Mouse (Mus musculus): ENCODE results near the gene Tbl3. TPM values are rescaled to one million over a fixed set of nuclear protein-coding genes. Genes with fewer than 3 reads are reported as not detected.
"Not testable (repeated sequence)": the region's sequence is repeated elsewhere in the genome, so short reads cannot be mapped to it uniquely, and the experiment has no call there.

Gene Tbl3
- polyA plus RNA-seq, 1 experiment, result 66.6 TPM

DNA sequence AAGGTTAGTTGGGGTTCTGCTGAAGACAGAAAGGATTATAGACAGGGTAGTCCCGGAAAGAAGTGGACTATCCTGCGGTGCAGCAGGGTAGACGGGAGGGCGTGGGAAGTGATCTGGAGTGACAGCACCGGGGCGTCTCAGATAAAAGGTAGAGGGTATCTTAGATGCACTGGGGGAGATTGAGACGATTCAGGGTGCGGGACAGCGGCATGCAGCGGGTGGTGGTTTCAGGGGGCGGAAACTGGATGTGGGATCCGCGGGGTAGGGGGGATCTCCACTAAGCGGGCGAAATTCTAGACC is 16.4 kb upstream of the Tbl3 start:
- Histone ChIP-seq H3K27me3 (ENCODE audit: control insufficient read depth, insufficient read depth, insufficient read length) (no peaks in the 10 kb centered on the region), H3K36me3 (ENCODE audit: control insufficient read depth, insufficient read depth) (peaks cover 11% of the 10 kb centered on the region), H3K4me2 (ENCODE audit: low read depth) (peak overlapping the region; percentile 95), H3ac (ENCODE audit: control insufficient read depth, insufficient read length) (peak overlapping the region; percentile 21), H3K4me3 (peak overlapping the region; percentile 77), H3K79me2 (ENCODE audit: control insufficient read depth, insufficient read depth) (peaks cover 35% of the 10 kb centered on the region)
- no peak for TF ChIP-seq MYOD1 (IDR thresholded peaks at IDR 0.05; ENCODE audit: control insufficient read depth in 1 of 3, insufficient read length in 2 of 3, low read depth in 2 of 3)

DNA sequence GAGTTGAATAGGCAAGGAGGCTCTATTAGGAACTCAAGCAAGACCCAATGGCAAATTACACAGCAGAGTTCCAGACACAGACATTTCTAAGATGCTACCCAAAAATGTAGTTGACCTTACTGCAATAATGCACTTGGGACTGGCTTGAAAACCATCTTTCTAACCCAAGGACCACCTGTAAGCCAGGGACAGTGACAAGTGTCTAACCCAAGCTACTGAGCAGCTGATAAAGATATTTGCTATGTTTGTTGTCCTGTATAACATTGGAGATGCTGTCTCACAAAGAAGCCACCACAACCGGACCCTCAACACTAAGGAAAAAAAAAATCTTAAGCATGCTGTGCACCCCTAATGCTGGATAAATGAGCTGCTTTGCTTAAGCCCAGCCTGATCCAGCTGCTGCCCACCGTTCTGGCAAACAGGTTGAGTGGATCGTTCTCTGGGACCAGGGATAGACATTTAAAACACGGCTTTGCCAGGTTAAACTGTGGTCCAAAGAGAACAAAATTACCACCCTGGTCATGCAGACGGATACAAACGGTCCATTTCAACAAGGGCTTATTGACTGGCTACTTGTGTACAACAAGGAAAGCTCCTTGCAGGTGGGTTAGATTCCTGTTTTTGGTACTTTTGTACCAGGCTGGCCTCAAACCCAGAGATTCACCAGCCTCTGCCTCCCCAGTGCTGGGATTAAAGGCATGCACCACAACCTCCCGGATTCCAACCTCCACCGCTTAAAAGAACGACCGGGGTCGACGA is 15.8 kb upstream of the Tbl3 start:
- H3K36me3 ChIP-seq (ENCODE audit: control insufficient read depth, insufficient read depth), result peaks cover 11% of the 10 kb centered on the region
- peaks cover 40% of the 10 kb centered on the region for H3K79me2 ChIP-seq (ENCODE audit: control insufficient read depth, insufficient read depth)
- H3K4me2 ChIP-seq (ENCODE audit: low read depth), result peak overlapping the region; percentile 95
- H3K27me3 ChIP-seq (ENCODE audit: control insufficient read depth, insufficient read depth, insufficient read length), result no peaks in the 10 kb centered on the region
- H3K4me3 ChIP-seq, result peak overlapping the region; percentile 77
- peak overlapping the region; percentile 21 for H3ac ChIP-seq (ENCODE audit: control insufficient read depth, insufficient read length)
- TF ChIP-seq MYOG (IDR thresholded peaks at IDR 0.05; ENCODE audit: control insufficient read depth in 1 of 3, insufficient read depth in 1 of 3, insufficient read length in 2 of 3, low read depth in 2 of 3) (no peak), TCF3 (IDR thresholded peaks at IDR 0.05; ENCODE audit: insufficient read length, low read depth) (no peak), USF1 (IDR thresholded peaks at IDR 0.05; ENCODE audit: low read depth) (no peak), MYOD1 (IDR thresholded peaks at IDR 0.05; ENCODE audit: control insufficient read depth in 1 of 3, insufficient read length in 2 of 3, low read depth in 2 of 3) (no peak), POLR2AphosphoS2 (IDR thresholded peaks at IDR 0.05; ENCODE audit: insufficient read length, low read depth) (no peak), TCF12 (IDR thresholded peaks at IDR 0.05; ENCODE audit: insufficient read depth, poor library complexity, severe bottlenecking) (no peak), REST (IDR thresholded peaks at IDR 0.05; ENCODE audit: insufficient read depth, insufficient read length) (no peak), POLR2A (IDR thresholded peaks at IDR 0.05; ENCODE audit: insufficient read length, low read depth) (no peak), MAX (IDR thresholded peaks at IDR 0.05; ENCODE audit: low read depth) (no peak), SRF (IDR thresholded peaks at IDR 0.05; ENCODE audit: control insufficient read depth, insufficient read length, low read depth) (no peak), CEBPB (IDR thresholded peaks at IDR 0.05; ENCODE audit: insufficient read depth, poor library complexity, severe bottlenecking) (no peak), E2F4 (IDR thresholded peaks at IDR 0.05; ENCODE audit: insufficient read depth) (no peak)

DNA sequence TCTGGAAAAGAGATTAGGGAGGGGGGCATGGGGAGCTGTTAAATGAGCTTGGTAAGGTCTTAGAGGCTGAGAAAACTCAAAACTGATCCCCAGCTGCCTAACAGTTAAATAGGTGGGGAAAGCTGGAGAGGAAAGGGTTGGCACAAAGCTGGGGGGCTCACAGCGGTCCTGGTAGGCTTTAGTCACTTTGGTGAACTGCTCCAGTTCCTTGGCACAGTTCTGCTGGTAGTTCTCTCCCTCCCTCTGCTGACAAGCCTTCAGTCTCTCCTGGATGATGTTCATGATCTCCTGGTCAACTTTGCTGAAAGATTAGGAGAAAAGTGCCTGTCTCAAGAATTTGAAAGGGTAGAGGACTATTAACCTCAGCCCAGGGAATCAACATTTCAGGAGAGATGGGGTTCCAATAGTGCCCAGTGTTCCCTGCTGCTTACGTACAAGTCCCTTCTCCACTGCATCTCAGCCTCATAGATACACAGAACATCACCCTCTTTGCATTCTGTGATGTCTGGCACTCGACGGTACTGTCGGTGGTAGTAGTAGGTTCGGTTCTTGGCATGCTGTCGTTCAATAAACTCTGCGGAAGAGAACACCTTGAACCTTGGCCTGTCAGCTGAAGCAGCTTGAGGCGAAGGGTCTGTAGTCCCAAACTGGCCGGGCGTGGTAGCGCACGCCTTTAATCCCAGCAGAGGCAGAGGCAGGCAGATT is 14.9 kb upstream of the Tbl3 start:
- H3K4me3 ChIP-seq, result peak overlapping the region; percentile 77
- H3K4me2 ChIP-seq (ENCODE audit: low read depth), result peak overlapping the region; percentile 95
- peaks cover 40% of the 10 kb centered on the region for H3K79me2 ChIP-seq (ENCODE audit: control insufficient read depth, insufficient read depth)
- no peaks in the 10 kb centered on the region for H3K27me3 ChIP-seq (ENCODE audit: control insufficient read depth, insufficient read depth, insufficient read length)
- peak; percentile 77 for TF ChIP-seq POLR2AphosphoS2 (IDR thresholded peaks at IDR 0.05; ENCODE audit: insufficient read length, low read depth)
- no peak for TF ChIP-seq CEBPB (IDR thresholded peaks at IDR 0.05; ENCODE audit: insufficient read depth, poor library complexity, severe bottlenecking)
- TF ChIP-seq SRF (IDR thresholded peaks at IDR 0.05; ENCODE audit: control insufficient read depth, insufficient read length, low read depth), result no peak
- peak; percentile 46 for TF ChIP-seq POLR2A (IDR thresholded peaks at IDR 0.05; ENCODE audit: insufficient read length, low read depth)
- TF ChIP-seq MYOG (IDR thresholded peaks at IDR 0.05; ENCODE audit: control insufficient read depth in 1 of 3, insufficient read depth in 1 of 3, insufficient read length in 2 of 3, low read depth in 2 of 3), result no peak
- TF ChIP-seq REST (IDR thresholded peaks at IDR 0.05; ENCODE audit: insufficient read depth, insufficient read length), result no peak
- no peak for TF ChIP-seq E2F4 (IDR thresholded peaks at IDR 0.05; ENCODE audit: insufficient read depth)
- no peak overlapping the region for H3ac ChIP-seq (ENCODE audit: control insufficient read depth, insufficient read length)
- peaks cover 11% of the 10 kb centered on the region for H3K36me3 ChIP-seq (ENCODE audit: control insufficient read depth, insufficient read depth)

DNA sequence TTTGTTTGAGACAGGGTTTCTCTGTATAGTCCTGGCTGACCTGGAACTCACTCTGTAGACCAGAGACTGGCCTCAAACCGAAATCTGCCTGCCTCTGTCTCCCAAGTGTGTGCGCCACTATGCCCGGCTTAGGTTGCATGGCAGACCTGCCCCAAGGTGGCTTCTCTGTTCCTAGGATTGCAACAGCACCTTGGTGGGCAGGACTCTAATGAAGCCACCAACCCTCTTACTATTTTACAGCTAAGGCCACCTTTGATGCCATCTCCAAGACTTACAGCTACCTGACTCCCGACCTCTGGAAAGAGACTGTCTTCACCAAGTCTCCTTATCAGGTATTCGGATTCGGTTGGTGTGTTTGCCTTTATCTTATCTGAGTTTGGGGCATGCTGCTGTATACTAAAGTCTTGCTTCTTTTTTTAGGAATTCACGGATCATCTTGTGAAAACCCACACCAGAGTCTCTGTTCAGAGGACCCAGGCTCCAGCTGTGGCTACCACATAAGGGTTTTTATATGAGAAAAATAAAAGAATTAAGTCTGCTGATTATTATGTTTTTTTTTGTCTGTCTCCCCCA is 14.0 kb upstream of the Tbl3 start:
- not testable (repeated sequence) for H3K27me3 ChIP-seq (ENCODE audit: control insufficient read depth, insufficient read depth, insufficient read length)
- Histone ChIP-seq H3K36me3 (ENCODE audit: control insufficient read depth, insufficient read depth) (peaks cover 11% of the 10 kb centered on the region), H3ac (ENCODE audit: control insufficient read depth, insufficient read length) (peak overlapping the region; percentile 63), H3K79me2 (ENCODE audit: control insufficient read depth, insufficient read depth) (peaks cover 40% of the 10 kb centered on the region), H3K4me3 (peak overlapping the region; percentile 77), H3K4me2 (ENCODE audit: low read depth) (peak overlapping the region; percentile 95)

DNA sequence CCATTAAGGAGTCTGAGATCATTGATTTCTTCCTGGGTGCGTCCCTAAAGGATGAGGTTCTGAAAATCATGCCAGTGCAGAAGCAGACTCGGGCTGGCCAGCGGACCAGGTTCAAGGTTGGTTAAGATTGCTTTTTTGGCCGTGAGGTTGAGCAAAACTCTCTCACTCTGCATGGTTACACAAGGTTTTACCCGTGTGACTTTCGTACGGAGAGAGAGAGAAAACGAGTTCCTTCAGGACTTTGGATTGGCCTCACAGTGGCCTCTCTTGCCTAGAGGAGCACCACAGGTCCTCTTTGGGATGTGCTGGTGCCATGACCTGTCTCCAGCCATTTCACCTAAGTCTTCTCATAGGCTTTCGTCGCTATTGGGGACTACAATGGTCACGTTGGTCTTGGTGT is 13.2 kb upstream of the Tbl3 start:
- Histone ChIP-seq H3K4me2 (ENCODE audit: low read depth) (peak overlapping the region; percentile 81), H3ac (ENCODE audit: control insufficient read depth, insufficient read length) (peak overlapping the region; percentile 63), H3K36me3 (ENCODE audit: control insufficient read depth, insufficient read depth) (peaks cover 11% of the 10 kb centered on the region), H3K79me2 (ENCODE audit: control insufficient read depth, insufficient read depth) (peaks cover 40% of the 10 kb centered on the region), H3K4me3 (peak overlapping the region; percentile 77)
- H3K27me3 ChIP-seq (ENCODE audit: control insufficient read depth, insufficient read depth, insufficient read length), result not testable (repeated sequence)

Data from myocyte (in vitro differentiated cells).